ENCODE assay signal across 1 mouse cellular context in the genomic region with DNA sequence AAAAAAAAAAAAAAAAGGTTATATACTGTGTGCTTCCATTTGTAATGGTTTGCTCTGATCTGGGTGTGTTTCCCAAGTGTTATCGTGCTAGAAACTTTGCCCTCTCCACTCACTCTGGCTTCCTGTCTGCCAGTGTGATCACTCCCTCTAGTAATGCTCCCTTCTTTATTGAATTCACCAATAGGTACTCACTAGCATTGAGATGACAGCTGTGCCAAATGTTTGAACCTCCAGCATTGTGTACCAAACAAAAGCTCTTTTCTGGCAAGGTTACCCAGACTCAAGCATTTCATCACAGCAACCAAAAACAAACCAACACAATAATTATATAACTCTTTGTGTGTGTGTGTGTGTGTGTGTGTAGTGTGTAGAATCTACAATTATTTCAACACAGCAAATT.
TF ChIP-seq lines count a peak whose summit lies in the region.

No protein-coding gene starts in this region.

TF ChIP-seq in MEL, 35 proteins besides CTCF, POLR2A, EP300 and RAD21:
- TF ChIP-seq ZKSCAN1 (IDR thresholded peaks at IDR 0.05; ENCODE audit: low read depth, low read length) (no peak), ZNF384 (IDR thresholded peaks at IDR 0.05; ENCODE audit: low read depth, low read length) (peak; percentile 27; the same call in 1 of the 2 replicates)
